Mouse (Mus musculus): Measurements from ENCODE around the gene Ppl. TPM values are rescaled to one million over a fixed set of nuclear protein-coding genes. Genes with fewer than 3 reads are reported as not detected.

The Ppl gene
- under 1 TPM; 0.11 to 0.23 TPM for polyA plus RNA-seq (2017; shearing (Covaris generic))

DNA sequence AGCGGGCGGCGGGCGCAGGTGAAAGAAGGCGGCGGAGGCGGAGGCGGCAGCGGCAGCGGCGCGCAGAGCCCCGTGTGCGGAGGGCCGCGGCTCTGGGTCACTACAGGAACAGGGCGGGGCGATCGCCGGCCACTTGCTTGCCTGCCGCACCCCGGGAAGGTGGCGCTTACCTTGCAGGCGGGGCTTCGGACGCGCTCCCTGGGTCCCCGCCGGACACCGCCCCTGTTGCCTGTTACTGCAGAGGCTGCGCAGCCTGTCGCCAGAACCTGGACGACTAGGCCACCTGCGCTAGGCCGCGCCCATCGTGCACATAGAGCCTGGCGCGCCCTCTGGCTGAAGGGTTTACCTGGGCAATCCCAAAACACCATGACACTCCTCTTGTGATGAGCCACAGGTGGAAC is at the start of gene Ppl:
Ppl (minus strand) TSS at position 21 of the 401 bp plus-strand sequence.
- ATAC-seq = no peak

DNA sequence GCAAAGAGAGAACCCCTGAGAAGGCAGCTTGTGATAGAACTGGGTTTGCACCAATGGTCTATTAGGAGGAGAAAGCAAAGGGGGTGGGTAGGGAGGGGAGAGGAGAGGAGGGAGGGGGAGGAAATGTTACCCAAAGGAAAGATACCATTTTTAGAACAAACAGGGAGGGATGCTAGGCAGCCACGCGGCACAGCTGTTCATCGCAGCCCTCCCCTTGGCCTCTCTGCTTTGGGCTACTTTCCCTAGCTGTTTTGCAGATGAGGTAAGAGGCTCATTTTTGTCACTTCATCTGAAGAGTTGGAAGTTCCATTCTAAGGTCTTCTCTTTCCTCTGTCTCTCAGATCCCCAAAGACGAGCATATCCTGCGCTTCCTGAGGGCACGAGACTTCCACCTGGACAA is 40.4 kb upstream of the Ppl start:
- ATAC-seq = no peak

GRCm38 (mm10) chr16:5168829-5169228 is 36.6 kb upstream of the Ppl start:
- no peak for ATAC-seq

- ATAC-seq = no peak
Measured at GRCm38 (mm10) chr16:5168038-5168437, 35.8 kb upstream of the Ppl start.

- ATAC-seq = no peak
Measured at GRCm38 (mm10) chr16:5164327-5164726, 32.1 kb upstream of the Ppl start.

GRCm38 (mm10) chr16:5159248-5159647 is 27.0 kb upstream of the Ppl start:
- ATAC-seq = no peak

DNA sequence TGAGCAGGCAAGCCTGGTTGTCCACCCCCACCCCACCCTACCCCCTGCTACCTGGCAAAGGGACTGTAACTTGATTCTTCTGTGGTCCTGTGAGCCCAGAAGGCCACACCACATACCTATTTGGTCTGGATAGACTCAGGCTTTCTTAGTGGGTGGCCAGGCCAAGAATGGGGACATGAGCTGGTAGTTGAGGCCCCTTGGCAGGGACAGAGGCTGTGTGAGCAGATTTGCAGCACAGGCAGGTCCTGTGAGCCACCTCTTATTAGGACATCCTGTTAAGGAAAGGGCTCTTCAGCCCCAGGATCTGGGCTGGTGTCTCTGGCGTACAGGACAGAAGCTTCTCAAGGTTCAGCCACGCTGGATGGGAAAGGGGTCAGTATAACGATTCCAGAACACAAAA is 24.9 kb upstream of the Ppl start:
- no peak for ATAC-seq

DNA sequence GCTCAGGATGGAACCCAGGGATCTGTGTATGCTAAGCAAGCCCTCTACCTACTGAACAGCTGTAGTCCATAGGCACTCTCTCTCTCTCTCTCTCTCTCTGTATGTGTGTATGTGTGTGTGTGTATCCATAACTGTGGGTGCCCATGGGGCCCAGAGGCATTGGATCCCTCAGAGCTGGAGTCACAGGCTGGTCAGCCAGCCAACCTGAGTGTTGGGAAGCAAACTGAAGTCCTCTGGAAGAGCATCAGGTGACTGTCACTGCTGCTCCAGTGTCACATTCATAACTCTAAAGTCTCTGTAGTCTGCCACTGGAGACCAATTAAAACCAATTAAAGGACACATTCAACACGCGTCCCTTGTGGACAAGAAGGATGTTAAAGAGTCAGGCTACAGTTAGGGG is 24.3 kb upstream of the Ppl start:
- no peak for ATAC-seq

GRCm38 (mm10) chr16:5155014-5155413 is 22.8 kb upstream of the Ppl start:
- no peak for ATAC-seq

- ATAC-seq = no peak
Measured at GRCm38 (mm10) chr16:5153299-5154026, 21.2 kb upstream of the Ppl start.

GRCm38 (mm10) chr16:5150544-5150943 is 18.3 kb upstream of the Ppl start:
- ATAC-seq = no peak

DNA sequence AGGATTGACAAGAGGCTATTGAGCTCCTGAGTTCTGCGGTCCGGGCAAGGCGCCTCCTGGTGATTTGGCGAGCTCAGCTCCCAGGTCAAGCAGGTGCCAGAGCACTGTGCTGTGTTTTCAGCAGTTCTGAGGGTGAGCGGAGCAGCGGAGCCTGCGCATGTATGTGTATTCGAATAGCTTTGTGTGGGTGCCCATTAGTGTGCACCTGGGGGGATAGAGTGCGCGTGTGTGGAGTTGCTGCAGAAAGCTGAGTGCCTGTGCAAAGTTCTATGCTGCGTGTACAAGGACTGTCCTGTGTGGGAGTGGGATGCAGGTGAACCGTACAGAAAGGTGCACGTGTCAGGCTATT is 14.8 kb upstream of the Ppl start, which contains the start of gene Sec14l5:
Sec14l5 (plus strand) TSS at position 73 of the 349 bp plus-strand sequence.
- ATAC-seq = no peak

- ATAC-seq = no peak
Measured at GRCm38 (mm10) chr16:5146367-5147036, 14.3 kb upstream of the Ppl start.

DNA sequence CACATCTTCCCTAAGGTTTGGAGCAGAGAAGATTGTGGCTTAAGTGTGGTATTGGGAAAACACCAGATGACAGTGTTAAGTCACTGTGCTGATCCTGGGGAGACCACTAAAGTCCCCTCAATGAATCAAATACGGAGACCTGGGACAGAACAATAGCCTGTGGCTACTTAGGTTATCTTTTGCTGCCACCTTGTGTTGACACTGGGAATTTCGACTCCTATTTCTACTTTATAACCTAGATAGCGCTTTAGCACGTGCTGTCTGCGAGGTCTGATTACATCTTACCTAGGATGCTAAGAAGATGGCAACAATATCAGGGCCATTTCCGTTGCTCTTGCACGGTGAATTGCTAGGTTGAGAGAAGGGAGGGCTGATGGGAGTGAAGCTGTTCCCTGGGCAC is 13.3 kb upstream of the Ppl start:
- peak; percentile 85 for ATAC-seq

- no peak for ATAC-seq
Measured at GRCm38 (mm10) chr16:5139741-5140140, 7.5 kb upstream of the Ppl start.

GRCm38 (mm10) chr16:5137006-5137540 is 4.9 kb upstream of the Ppl start:
- ATAC-seq = no peak

DNA sequence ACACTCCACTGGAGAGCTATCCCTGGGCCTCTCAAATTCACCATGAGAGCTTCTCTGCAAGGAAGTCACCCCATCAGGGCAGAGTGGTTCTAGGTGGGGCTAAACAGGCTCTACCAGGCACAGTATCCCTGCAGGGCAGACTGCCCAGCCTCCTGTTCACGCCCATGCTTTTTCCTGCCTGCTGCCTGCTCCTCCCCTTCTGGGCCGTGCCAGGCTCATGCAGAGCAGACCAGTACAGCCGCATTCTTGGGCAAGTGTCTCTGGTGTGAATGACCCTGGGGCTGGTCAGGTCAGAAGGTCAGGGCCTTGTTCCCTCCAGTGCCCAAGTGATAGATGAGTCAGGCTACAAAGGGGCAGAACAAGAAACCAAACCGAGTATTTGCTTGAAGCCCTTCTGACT is 4.3 kb upstream of the Ppl start:
- ATAC-seq = no peak

DNA sequence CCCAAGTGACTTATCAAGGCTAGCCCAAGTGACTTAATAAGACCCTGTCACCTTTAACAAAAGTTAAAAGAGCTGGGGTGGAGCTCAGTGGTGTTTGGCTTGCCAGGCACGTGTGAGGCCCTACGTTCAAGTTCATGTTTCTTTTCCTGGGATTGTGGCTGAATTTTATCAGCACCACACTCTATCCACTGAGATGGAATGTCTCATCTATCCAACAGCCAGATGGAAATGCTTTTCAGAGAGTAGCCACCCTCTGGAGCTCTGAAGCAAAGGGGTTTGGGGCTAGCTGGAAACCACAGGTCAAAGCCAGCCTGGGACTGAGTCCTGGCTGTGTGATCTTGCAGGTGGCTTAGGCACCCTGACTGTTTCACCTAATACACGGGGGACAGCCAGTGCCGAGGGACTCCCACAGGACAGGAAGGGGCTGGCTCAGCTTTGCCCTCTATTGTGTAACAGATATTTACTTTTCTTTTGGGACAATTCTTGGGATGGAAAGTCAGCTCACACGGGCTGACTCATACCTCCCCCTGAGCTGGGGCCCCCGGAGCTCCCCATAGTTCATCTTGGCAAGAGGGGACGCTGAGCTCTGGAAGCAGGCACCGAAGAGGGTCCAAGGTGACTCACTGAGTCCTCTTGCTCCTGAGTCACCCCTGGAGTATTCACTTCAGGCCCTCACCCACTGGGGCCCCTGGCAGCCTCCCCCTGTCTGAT is 3.5 kb upstream of the Ppl start:
- ATAC-seq = no peak

GRCm38 (mm10) chr16:5134623-5135330 is 2.6 kb upstream of the Ppl start:
- ATAC-seq = no peak

- ATAC-seq = no peak
Measured at GRCm38 (mm10) chr16:5131251-5131922, 834 bp downstream of the Ppl start.

DNA sequence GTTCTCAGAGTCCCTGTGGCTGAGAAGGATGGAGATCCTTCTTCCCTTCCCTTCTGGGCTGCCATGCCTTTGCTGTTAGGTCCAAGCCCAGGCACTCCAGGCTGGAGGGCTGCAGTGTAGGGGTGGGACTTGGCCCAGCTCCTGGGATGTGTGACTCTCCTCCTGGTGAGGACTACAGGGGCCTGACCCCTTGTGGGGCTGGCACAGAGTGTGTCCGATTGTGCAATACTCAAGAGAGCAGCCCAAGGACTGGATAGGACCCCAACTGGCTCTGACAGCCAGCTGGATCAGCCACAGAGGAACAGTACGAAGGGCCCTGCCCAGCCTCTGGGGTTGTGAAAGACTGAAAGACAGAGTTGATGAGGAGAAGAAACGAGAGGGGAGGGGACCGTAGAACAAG is 1.5 kb downstream of the Ppl start:
- no peak for ATAC-seq

GRCm38 (mm10) chr16:5130196-5130595 is 2.0 kb downstream of the Ppl start:
- ATAC-seq = no peak
